Mouse (Mus musculus): ENCODE data around the gene Sfn.

Sfn gene

DNA sequence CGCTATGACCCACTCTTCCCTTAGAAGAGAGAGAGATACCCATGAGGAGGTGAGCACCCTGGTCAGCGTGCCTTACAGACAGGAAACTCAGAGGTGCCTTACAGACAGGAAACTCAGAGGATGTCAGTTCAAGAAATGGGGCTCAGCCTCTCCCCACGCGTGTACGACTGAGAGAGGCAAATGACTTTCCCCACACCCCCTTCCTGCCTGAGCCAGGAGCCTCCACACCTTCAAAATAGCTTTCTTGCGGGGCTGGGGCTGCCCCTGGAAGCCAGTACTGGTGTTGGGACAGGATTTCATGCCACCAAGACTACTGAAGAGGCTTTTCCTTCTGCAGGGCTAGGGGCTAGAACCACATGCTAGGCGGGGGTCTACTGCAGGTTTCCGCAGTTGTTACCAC, 18.7 kb upstream of the Sfn start:
- DNase-seq (ENCODE audit: low spot score in 2 of 2): no peak

DNA sequence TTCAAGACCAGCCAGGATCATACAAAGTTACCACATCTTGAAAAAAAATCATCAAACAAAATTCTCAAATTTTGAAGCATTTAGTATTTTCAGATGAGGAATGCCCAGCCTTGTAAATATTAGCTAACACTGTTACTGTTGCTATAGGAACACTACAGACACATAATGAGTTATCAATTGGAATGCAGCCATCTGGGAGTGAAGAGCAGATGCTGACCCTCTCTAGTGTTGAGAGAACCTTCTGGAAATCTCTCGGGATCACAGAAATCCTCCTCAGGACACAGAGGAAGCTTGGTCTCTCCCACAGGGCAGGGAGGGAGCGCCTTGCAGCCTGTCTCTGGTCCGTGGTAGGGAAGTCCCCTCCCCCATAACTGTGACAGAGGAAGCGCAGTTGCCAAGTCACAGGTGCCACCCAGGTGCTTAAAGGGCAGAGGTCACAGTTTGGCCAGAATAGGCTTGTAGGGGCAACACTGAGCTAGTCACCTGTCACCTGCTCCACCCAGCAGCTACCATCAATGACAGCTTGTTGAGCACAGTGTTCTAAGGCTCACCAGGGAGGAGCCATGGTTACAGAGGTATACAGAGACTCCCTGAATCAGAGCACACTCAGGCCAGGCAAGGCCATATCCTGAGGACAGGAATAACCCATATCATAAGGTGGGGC, 17.6 kb upstream of the Sfn start:
- no peak for DNase-seq (ENCODE audit: low spot score in 2 of 2)

DNA sequence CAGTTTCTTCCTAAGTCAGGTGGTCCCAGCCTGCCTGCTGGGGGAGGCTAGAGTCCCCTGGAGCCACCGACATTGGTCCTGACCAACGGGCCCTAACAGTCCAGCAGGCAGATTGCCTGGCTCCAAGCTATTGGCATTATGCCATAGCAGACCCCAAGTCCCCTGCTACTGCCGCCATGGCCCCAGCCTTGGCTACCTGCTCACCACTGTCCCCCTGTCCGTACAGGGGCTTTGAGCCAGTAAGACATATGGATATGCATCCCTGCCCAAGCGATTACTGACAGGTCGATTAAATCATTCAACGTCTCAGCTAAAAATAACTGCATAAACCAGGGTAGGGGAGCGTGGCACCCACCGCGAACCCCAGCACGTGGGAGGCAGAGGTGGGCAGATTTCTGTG, 16.0 kb upstream of the Sfn start:
- DNase-seq (ENCODE audit: low spot score in 2 of 2): no peak

DNA sequence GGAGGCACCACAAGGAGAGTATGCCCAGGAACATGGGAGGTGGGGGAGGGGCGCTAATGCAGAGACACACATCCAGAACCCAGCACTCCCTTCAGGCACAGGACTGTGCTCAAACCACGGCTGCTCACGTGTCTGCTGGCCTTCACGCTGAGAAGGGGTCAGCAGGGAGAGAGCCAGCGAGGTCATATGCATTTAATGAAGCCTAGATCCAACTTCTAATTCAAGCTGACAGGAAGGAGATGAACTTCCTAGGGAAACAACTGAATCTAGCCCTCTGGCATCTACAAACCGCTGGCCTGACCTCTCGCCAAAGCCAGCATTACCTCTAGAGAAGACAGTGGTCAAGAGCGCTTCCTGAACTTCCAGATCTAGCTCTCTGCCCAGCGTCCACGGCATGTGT, 13.4 kb upstream of the Sfn start:
- peak in 1 of 2 experiments; percentile 60 for DNase-seq (ENCODE audit: low spot score in 2 of 2)

DNA sequence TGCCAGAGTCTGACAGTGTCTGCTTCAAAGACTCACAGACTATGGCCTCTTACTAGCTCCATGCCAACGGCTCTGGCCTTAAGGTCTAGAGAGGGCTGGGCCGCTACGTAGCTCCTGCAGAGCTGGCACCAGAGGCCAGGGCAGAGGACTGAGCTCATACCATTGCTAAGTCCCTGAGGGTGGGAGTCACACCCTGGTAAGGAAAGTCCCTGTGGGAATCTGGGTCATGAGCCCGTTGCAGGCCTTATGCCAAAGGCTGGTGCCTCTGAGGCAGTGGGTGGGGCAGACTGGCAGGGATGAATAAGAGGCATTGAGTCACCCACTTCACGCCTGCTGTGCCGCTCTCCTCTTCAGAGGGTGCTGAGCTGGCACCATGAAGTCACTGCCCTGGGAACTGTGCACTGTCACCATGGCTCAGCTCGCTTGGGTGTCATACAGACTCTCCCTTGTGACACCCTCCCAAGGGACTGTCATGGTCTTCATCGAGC, 12.3 kb upstream of the Sfn start:
- peak in 1 of 2 experiments; percentile 63 for DNase-seq (ENCODE audit: low spot score in 2 of 2)

DNA sequence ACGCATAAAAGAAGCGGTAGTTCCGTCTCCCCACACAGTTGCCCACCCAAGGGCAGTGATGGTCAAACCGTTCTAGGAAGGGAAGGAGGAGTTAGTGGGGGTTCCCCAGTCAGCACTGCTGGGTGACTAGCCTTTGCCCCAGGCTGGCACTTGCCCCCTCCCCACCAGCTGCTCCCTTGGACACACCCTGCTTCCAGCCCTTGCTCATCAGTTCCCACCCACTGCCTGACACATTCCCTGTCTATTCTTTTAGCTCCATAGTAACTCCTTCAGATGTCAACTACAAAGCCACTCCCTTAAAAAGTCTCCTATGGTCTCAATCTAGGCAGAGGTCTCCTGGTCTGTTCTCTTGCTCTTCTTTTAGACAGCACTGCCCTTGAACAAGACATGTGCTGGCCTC, 11.9 kb upstream of the Sfn start:
- DNase-seq (ENCODE audit: low spot score in 2 of 2): no peak

DNA sequence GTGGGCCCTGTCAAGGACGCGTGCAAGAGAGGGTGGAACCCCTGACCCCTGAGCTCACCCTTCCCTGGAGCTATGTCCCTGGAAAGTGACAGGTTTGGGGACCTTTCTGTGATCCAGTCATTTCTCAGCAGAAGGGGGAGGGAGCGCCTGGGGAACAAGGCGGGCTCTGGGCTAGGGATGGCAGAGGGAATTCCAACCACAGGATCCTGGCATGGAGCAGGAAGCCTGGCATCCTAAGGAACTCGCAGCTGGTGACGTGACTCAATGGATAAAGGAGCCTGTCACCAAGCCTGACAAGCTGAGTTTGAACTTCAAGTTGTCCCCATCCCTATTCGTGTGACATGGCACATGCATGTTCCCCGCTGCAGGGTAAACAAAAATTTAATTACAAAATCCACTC, 11.1 kb upstream of the Sfn start:
- DNase-seq (ENCODE audit: low spot score in 2 of 2): no peak

DNA sequence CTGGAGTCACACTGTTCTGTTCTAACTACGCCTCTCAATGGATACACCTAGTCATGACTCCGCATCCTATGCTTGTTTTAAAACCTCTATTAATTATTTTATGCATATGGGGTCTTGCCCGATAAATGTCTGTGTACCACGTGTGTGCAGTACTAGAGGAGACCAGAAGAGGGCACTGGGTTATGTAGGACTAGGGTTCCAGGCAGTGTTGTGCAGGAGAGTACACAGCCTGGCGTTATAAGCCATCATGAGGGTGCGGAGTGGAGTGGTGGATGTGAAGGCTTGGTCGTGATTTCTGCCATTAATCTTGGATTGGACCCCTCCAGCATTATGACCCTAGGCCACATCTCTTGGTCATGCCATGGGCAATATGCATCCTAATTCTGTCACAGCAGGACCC, 10.4 kb upstream of the Sfn start:
- DNase-seq (ENCODE audit: low spot score in 2 of 2): no peak

DNA sequence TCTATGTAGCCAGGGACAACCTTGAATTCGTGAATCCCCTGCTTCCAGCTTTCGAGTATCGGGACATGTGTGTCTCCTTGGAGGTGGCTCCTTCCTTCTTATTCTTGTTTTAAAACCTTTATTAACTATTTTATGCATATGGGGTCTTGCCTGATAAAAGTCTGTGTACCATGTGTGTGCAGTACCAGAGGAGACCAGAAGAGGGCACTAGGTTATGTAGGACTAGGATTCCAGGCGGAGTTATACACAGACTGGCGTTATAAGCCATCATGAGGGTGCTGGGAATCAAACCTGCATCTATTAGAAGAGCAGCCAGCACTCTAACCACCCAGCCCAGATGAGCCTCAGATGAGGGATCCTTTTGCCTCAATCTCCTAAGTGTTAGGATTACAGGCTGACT, 9.8 kb upstream of the Sfn start:
- no peak for DNase-seq (ENCODE audit: low spot score in 2 of 2)

DNA sequence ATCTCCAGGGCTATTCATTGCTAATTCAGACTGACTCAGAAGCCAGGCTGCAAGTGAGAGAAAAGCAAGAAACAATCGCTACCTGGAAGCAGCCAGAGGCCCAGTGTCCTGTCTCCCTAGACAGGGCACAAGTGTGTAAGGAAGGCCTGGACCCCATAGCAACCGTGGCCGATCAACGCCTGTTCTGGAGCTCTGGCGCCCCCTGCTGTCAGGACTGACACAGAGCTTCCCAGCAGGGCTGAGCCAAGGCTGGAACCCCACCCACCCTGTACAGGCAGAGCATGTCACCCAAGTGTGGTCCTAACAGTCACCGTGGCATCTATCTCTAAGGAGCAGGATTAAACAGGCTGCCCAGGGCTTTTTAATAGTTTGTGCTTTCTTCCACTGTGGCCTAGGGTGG, 7.8 kb upstream of the Sfn start:
- peak; percentile 86 to 97 for DNase-seq (ENCODE audit: low spot score in 2 of 2)

DNA sequence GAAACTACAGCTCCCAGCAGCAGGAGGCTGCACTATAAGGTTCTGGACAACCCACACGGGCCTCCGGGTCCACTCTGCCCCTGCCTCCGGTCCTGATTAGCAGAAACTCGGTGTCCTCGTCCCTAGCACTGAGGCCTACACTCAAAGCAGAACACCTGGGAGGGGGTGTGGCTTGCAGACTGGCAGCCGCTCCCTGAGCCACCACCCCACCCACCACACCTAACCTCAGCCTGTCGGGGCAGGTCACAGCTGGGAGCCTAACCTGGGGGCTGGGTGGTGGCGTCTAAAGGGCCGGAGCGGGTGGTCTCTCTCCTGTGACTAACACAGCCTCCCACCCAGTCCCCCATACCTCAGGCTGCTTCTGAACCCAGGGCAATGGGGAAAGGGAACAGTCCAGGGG, 5.3 kb upstream of the Sfn start:
- no peak for DNase-seq (ENCODE audit: low spot score in 2 of 2)

DNA sequence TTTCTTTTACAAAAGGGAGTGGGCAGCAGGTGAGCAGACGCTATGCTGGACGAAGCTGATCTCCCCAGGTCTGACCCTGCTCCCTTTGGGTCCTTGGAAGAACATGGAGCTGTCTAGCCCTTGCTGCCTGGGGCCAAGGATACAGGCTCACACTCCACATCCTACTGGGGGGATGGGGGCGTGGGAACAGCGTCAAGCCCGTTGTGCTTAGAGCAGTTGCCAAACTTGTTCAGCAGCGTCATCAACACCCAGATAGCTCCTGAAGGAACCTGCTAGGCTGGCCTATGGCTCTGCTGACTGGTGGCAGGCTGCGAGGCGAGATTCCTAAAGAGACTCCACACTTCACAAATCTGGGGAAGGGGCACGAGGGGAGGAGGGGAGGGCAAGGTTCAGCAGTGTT, 3.4 kb upstream of the Sfn start:
- no peak for DNase-seq (ENCODE audit: low spot score in 2 of 2)

DNA sequence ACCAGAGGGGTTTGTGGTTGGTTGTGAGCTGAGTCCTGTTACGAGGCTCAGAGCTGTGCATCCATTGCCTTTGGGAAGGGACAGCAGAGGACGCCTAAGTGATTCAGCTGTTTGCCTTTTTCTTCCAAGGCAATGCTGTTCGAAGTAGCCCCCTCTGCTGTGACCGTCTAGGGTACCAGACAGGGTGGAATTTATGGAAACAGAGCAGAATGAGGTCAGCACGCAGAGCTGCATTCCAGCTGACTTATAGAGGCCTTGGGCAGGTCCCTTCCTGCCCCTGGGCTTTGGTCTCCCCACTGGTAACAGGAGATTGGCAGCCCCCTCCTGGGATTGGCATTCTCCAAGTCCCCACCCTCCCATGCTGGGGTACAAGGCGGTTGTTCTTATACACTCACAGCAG, 2.9 kb upstream of the Sfn start:
- no peak for DNase-seq (ENCODE audit: low spot score in 2 of 2)

DNA sequence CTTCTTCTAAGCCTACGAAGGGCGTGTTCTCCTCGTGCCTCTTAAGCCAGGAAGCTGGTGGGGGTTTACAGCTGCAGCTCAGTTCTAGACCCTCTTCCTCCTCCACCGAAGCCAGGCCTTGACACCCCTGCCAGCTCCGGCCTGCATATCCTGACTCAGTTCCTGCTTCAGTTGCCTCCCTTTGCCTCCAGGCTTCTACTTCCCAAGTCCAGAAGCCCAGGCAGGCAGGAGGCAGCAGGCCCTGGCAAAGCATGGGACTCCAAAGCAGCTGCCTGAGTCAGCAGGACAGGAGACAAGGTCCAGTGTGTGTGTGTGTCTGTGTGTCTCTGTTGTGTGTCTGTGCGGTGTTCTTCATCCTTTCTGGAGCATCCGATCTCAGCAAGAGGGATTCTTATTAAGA, 2.2 kb upstream of the Sfn start:
- DNase-seq (ENCODE audit: low spot score in 2 of 2): no peak

DNA sequence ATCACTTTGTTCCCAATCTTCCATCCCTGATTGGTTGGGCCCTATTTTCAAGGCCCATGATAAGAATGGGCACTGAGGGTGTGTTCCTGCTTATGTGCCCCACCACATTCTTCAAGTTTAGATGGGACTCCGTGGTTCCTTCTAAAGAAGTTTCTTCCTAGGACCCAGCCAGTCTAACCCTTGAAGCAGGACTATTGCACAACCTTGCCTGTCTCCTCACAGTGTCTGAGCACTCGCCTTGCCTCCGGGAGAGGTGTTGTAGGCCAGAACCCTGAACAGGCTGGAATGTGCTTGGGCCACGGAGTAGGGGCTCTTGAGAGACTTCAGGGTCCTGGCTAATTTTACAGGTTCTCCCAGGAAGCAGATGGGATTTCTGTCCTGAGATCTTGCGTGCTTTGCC, 1.1 kb upstream of the Sfn start:
- no peak for DNase-seq (ENCODE audit: low spot score in 2 of 2)

DNA sequence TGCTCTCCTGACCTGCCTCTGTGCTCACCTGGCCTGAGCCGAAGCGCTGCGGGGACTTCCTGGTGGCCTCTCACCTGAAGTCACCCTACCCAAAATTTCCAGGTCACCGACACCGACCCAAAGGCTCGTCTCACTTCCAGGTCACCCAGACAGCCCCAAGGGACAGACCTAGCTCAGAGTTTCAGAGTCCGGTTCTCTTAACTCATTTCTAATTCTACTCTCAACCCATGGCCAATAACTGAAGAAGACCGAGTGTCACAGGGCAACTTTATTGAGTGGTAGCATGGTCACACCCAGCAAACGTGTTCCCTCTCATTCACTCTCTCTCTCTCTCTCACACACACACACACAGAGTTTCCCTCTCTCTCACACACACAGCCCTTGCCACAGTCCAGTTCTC, 1.7 kb downstream of the Sfn start:
- DNase-seq (ENCODE audit: low spot score in 2 of 2): no peak

DNA sequence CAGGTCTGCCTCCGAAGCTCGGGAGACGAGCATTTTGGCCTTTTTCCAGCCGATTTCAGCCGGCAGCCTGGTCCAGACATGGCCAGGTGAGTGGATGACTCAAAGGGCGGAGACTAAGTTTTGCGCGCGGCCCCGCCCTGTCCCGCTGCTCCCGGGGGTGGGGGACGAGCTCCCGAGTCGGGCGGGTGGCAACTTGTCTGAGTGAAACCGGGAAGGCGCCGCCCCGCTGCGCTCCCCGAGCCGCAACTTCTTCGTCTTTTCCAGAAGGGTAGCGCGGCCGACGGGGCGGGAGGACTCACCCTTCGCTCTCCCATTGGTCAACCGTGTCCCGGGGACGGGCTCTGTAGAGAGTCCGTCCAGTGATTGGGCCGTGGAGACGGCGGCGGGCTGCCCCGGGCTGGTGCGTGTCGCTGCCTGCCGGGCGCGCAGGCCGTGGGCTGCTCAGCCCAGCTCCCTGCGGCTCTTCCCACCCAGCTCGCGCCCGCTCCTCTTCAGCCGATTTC, 2.3 kb downstream of the Sfn start:
- DNase-seq (ENCODE audit: low spot score in 2 of 2): peak; percentile 86 to 92

DNA sequence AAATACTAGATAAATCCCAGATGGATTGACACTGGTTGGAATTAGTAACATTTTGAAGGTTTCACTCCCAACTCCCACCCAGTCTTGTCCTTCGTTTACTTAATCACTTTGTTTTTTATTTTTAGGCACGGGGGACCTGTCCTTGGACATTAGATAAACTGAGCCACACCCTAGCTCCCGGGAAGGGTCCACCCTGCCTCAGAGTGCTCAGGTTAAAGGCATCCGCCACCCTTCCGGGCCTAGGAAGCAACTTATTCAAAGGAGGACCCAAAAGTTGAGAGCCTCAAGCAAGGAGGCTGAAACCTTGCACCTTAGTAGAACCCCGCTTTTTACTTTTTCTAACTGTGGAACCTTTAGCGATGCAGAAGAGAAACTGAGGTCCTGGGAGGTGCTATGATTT, 2.9 kb downstream of the Sfn start:
- DNase-seq (ENCODE audit: low spot score in 2 of 2): no peak

DNA sequence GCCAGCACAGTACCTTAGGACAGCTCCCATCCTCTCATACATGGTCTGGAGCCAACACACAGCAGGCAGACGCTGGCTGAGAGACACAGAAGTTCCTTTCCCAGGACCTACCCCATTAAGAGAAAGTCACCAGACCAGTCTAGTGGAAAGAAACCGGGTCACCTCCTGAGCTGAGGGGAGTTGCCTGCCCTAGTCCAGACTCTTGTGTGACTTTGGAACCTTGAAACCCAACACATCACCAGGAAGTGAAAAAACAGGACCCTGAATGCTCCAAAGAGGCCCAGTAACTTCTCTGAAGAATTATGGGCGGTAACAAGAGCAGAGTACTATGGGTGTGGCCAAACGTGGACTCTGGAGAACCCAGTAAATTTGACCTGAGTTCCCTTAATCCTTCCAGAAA, 3.4 kb downstream of the Sfn start:
- no peak for DNase-seq (ENCODE audit: low spot score in 2 of 2)

DNA sequence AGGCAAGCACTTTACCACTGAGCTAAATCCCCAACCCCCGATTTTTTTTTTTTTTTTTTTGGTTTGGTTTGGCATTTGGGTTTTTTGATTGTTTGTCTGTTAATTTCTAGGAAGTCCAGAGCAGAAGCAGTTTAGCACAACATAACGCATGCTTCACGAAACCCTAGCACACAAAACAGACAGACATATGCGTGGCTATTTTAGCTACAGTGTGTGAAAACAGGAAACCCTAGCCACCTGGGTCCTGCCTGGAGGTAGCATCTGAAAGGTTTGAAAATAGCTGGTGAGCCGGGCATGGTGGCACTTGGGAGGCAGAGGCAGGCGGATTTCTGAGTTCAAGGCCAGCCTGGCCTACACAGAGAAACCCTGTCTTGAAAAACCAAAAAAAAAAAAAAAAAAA, 5.9 kb downstream of the Sfn start:
- DNase-seq (ENCODE audit: low spot score in 2 of 2): no peak

DNA sequence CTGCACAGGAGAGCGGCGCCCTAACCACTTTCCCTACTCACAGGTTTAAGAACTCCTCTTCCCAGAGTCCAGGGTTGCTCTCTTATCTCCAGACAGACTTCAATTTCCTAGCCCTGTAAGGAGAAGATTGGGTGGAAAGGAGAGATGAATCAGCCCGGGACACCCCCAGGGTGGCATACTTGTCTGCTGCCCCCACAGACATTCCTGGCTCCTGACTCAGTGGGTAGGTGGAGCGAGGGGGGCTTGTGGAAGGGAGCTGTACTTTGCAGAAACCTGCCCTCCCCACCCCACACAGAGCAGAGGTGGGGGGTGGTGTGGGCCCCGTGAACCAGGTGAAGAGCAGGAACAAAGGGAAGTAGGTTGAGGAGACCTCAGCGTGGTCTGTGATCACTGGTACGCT, 6.4 kb downstream of the Sfn start:
- DNase-seq (ENCODE audit: low spot score in 2 of 2): no peak

DNA sequence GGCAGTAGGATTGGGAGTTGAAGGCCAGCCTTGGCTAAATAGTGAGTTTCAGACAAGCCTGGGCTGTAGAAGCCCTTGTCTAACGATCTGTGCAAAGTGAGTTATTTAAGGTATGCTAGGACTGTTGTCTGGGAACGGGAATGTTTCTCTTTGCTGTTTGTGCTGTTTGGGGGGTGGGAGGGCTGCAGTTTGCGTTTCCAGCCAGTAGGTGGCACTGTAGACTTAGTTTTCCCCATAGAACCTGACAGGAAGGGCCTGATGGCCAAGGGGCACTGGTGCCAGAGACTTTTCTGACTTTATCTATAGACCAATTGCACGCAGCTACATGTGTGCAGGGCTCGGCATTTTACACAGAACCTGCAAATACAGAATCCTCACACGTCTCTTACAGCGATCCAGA, 9.4 kb downstream of the Sfn start:
- DNase-seq (ENCODE audit: low spot score in 2 of 2): peak; percentile 70 to 89

DNA sequence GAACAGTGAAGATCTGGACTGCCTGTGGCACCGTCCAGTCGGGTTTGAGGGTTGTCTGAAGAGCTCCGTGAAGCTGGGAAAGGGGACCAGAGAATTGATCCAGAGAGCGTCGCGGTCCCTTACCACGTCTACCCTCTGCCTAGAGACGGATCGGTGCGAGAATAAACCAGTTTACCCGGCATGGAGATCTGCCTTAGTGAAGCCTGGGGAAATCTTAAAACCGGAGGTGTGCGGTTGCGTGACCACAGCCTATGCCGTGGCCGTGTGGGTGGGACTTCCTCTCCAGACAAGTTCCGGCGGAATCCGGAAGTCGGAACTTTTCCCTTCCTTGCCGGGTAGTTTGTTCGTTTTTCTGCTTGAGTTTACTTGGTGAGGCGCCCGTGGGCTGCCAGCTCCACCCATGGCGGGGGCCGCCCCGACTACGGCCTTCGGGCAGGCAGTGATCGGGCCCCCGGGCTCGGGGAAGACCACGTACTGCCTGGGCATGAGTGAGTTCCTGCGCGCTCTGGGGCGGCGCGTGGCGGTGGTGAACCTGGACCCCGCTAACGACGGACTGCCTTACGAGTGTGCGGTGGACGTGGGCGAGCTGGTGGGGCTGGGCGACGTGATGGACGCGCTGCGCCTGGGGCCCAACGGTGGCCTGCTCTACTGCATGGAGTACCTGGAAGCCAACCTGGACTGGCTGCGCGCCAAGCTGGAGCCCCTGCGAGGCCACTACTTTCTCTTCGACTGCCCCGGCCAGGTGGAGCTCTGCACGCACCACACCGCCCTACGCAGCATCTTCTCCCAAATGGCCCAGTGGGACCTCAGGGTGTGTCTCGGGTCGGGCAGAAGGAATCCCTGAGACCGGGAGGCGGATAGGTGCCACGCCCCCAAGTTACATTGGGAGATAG, 17.7 kb downstream of the Sfn start, which contains the start of gene Gpn2:
Gene Gpn2, plus strand, starts transcription at position 304 of the 893 bp plus-strand sequence.
- peak; percentile 80 to 91 for DNase-seq (ENCODE audit: low spot score in 2 of 2)

All from spleen, postnatal 4 days (tissue).